Mouse (Mus musculus) liver, embryonic 14.5 days (tissue): Measurements from ENCODE around the gene Tmcc1.

Source experiments
- CTCF ChIP-seq: IDR thresholded peaks from 2 replicates; pipeline ENCODE4 v1.5.1; 2016; ENCODE audit warnings: antibody characterized with exemption, low read depth, control low read depth
- EP300 ChIP-seq: IDR thresholded peaks from 2 replicates; pipeline ENCODE4 v1.6.1; 2016; ENCODE audit warnings: antibody characterized with exemption, low read depth

GRCm38 (mm10) chr6:116056676-116057264, 136.5 kb downstream of the Tmcc1 start:
- TF ChIP-seq CTCF, result no peak
- no peak for TF ChIP-seq EP300
